Mouse (Mus musculus): Measurements from ENCODE around the gene Tet3.

DNA sequence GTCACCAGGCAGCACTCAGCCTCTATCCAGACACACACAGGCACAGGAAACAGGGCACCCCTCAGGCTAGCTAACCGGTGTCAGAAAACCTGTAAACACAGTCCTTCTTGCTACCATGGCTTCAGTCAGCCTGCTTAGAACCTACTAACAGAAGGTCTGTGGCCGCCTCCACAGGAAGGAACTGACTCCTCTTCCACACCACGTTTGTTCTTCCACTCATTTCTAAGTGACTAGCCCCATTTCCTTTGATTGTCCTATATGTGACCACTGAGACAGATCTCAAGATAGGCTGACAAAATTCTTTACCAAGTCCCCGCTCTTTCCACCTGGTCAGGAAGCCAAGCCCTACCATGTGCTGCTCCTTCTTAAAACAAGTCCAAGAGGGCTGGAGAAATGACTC lies 10.0 kb downstream of the Tet3 start:
- TF ChIP-seq HCFC1 (IDR thresholded peaks at IDR 0.05; ENCODE audit: borderline replicate concordance, insufficient read depth, low read length) (no peak), MAFK (IDR thresholded peaks at IDR 0.05; ENCODE audit: insufficient read depth, low read depth, low read length) (no peak)

All from ES-E14 (cell line).